Mouse (Mus musculus): ENCODE data around the gene Fads3.

Gene Fads3

DNA sequence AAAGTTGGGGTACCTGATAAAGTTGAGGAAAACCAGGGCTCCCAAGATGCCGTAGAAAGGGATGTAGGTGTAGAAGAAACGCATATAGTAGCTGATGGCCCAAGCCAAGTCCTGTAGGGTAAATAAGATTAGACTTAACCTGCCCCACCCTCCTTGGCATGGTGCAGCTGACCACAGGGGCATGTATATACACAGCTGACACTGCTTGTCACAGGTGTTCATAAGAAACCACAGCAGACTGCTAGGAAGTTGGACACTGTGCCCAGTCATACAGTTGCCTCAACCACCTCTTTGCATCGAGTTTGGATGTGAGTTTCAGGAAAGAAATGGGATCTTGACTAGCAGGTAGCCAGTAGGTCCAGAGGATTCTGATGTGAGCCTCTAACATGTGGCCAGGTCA is 25.1 kb downstream of the Fads3 start:
- no peak for DNase-seq (ENCODE audit: low read depth, low spot score)

- no peak for DNase-seq (ENCODE audit: low read depth, low spot score)
These were observed 26.3 kb downstream of the Fads3 start for GRCm38 (mm10) chr19:10067701-10068100.

GRCm38 (mm10) chr19:10070186-10070980 is 29.0 kb downstream of the Fads3 start:
- DNase-seq (ENCODE audit: low read depth, low spot score) = no peak

DNA sequence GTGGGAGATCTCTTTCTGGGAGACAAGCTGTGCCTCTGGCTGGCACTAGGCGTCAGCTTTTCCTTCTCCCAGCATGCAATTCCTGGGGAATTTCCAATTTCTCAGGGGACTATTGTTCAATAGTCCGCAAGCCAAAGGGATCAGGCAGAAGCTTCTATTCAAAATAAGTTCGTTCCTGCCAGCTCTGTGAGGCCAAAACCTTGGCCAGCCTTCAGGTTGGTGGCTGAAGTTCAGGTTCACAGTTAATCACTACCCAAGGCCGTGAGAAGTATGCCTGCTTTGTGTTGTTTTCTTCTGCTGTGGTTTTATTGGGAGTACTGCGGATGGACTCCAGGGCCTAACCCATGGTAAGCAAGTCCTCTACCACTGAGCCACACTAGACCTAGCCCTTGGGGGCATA is 29.8 kb downstream of the Fads3 start:
- no peak for DNase-seq (ENCODE audit: low read depth, low spot score)

DNA sequence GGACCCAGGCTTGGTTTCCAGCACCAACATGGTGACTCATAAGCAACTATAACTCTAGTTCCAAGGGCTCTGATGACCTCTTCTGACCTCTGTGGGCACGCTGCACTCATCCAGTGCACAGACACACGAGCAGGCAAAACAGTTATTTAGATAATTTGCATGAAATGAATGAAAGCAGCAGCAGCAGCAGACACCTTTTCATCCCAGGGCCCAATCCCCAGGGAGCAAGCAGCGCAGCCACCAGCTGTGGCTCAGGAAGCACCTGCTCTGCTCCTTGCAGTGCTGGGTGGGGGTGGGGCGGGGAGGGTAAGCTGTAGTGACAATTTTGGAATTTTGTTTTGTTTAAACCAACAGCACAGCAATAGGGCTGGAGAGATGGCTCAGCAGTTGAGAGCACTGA is 30.5 kb downstream of the Fads3 start:
- DNase-seq (ENCODE audit: low read depth, low spot score) = no peak

GRCm38 (mm10) chr19:10073145-10073544 is 31.8 kb downstream of the Fads3 start:
- no peak for DNase-seq (ENCODE audit: low read depth, low spot score)

DNA sequence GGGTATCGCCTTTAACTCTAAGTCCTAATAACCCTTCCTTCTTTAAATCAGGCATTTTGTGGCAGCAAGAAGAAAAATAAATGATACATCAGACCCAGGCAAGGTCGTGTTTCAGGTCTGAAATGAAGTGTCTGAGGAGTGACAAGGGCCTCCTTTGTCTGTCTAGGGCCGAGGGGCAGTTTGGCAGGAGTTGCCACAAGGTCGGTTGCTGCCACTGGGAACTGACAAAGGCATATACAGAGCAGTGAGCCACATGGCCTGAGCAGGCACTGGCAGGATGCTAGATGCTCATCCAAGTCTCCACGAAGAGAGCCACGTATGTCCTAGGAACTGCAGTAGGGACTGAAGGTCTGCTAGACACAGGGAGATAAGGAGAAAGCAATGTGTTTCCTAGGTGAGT is 37.0 kb downstream of the Fads3 start:
- no peak for DNase-seq (ENCODE audit: low read depth, low spot score)

- no peak for DNase-seq (ENCODE audit: low read depth, low spot score)
These were observed 39.0 kb downstream of the Fads3 start for GRCm38 (mm10) chr19:10080384-10080783.

- no peak for DNase-seq (ENCODE audit: low read depth, low spot score)
These were observed 40.7 kb downstream of the Fads3 start for GRCm38 (mm10) chr19:10082105-10082504.

DNA sequence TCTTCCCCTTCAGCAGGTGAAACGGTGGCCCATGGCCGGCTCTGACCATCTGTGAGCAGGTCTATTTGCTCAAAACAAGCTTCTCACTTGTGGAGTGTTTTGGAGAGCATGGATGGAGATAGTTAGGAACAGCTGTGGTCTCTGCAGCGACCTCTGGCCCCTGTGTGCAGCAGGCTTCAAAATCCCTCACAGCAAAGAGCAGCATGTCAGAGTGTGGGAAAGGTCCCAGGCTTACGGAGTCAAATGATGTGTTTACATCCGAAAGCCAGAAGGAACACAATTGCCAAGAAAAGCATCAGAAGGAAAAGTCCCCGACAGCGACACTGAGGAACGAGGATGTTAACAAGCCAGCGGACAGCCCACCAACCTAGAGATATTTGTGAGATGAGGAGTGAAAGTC is 44.1 kb downstream of the Fads3 start:
- DNase-seq (ENCODE audit: low read depth, low spot score) = no peak

DNA sequence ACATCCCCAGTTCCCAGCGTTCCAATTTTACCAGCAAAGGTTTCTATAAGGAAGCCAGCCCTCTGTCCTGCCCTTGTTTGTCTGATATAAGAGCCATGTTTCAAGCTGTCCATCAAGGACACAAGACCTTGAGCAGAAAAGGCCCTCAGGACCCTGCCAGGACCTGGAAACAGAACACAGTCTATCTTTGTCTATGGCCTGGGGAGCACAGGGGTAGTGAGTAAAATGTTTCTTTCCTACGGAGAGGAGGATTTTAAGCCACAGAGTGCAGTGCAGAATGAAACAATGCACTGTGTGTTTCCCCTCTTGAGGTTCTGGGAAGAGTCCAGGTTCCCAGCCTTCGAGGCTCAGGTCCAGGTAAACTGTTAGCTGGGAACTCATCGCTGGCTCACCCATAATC is 45.6 kb downstream of the Fads3 start:
- no peak for DNase-seq (ENCODE audit: low read depth, low spot score)

DNA sequence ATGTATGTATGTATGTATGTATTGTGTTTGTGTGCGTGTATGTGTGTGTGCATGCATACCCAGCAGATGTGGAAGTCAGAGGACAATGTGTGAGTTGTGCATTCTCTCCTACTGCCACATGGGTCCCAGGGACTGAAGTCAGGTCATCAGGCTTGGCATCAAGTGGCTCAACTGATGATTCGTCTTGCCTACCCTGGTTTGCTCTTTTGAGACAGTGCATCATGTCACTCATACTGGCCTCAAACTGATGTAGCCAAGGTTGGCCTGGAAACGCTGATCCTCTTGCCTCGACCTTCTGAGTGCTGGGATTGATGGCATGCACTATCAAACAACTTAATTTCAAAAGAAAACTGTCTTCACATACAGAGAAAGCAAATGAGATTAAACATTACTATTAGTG is 52.5 kb downstream of the Fads3 start:
- DNase-seq (ENCODE audit: low read depth, low spot score) = no peak

DNA sequence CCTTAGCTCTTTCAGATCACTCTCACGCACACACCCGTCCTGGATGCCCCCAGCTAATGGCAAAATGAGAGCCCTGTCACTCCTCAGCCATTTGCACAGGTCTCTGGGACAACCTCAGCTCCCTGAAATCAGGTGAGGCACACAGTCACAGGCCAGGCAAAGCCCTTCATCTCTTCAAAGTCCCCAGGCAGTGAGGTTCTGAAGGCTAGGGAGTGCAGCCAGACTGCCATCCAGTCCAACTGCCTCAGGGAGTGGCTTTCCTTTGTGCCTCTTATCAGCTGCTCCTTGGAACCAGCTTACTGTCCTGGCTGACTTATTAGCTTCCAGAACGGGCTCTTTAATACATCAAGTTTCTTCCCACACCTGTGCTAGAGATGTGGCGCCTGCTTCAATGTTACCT is 53.3 kb downstream of the Fads3 start:
- DNase-seq (ENCODE audit: low read depth, low spot score) = no peak

DNA sequence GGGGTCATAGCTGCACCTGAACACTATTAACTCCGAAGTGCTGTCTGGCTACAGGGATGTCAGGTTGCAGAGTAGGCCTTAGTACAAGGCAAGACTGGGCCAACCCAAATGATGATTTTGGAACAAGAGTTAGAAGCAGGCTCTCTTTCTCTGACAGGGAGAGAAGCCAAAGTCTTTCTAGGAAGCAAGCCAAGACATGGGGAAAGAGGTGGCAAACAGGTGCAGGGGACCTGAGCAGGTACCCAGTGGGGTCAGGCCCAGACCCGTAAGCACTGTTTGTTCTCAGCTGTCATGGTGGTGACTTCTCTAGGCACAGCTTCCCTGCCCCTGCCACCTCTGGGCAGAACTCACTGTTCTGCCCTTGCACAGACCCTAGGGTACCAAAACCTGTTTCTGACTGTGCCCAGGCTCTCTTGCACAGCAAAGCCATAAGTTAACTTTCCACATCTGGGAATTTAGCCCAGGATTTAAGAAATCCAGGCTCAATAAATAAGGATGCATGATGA is 55.1 kb downstream of the Fads3 start:
- DNase-seq (ENCODE audit: low read depth, low spot score) = no peak

DNA sequence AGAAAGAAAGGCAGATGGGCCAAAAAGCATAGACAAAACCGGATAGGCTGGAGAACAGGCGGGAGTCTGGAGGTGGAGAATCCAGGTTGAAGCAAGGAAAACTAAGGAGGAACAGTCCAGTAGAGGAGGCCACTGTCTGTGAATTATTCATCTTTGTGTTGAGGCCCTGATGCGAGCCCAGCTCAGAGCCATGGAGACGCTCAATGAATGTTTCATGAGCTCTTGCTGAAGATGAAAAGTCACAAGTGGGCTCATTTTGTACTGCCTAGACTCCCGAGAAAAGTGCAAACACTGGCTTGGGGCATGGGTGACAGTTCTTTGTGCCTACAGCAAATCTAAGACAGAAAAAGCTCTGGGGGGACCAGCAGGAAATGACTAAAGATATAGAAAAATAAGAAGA is 56.5 kb downstream of the Fads3 start:
- no peak for DNase-seq (ENCODE audit: low read depth, low spot score)

GRCm38 (mm10) chr19:10100631-10101071 is 59.3 kb downstream of the Fads3 start:
- DNase-seq (ENCODE audit: low read depth, low spot score) = peak; percentile 91

GRCm38 (mm10) chr19:10101341-10102053 is 60.1 kb downstream of the Fads3 start, which contains the start of gene Fads2:
TSS of gene Fads2 (minus strand) at chr19:10101746.
- peak; percentile 96 for DNase-seq (ENCODE audit: low read depth, low spot score)

GRCm38 (mm10) chr19:10102054-10102700 is 60.8 kb downstream of the Fads3 start:
- peak; percentile 37 for DNase-seq (ENCODE audit: low read depth, low spot score)

DNA sequence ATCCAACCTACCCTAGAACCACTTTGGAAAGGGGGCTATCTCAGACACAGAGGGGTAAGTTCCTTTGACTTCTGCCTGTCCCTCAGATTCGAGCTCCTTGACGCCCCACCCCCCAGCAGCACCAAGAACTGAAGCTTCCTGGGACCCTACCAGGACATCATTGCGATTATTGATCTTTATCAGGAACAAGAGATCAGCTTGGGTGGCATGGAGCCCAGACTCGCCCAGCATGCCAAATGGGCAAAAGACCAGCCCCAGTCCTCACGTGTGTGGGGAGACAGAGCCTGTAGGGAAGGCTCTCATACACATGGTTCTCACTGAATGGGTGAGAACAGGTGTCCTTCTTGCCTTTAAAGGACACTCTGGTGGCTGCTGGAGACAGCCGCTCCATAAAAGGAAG is 62.9 kb downstream of the Fads3 start:
- no peak for DNase-seq (ENCODE audit: low read depth, low spot score)

DNA sequence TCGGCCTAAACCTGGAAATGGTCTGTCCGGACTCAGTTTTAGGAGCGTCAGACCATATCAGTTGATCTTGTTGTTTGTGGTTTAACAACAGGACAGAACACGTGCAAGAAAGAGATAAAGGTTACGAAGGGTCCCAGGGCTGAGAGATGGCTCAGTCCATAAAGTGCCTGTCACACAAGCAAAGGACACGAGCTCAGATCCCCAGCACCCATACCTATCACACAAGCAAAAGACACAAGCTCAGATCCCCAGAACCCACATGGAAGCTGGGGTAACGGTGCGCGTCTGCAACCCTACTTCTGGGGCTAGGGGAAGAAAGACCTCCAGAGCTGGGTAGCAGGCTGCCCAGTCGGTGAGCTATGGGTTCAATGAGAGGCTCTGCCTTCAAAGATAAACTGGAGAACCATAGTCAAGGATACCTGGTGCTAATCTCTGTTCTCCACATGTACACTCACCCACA is 63.7 kb downstream of the Fads3 start:
- no peak for DNase-seq (ENCODE audit: low read depth, low spot score)

DNA sequence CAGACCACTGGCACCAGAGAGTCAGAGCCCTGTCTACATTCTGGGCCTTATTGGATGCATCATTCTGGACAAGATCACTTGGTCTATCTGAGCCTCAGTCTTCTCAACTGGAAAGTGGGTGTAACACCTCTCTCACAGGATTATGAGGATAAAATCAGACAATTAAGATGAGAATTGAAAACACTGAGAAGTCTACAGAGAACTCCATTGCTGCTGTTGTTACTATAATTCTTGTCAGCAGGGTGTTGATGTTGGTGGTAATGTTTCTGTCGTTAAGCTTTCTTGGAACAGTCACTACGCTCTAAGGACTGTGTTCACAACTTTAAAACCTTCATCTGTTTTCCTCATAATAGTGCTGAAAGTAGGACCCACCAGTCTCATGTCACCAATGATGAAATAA is 65.3 kb downstream of the Fads3 start:
- no peak for DNase-seq (ENCODE audit: low read depth, low spot score)

- no peak for DNase-seq (ENCODE audit: low read depth, low spot score)
These were observed 65.8 kb downstream of the Fads3 start for GRCm38 (mm10) chr19:10107051-10107611.

Measured in 3T3-L1 (cell line).